Mouse (Mus musculus): ENCODE results near the gene Evpl. TPM values are rescaled to one million over a fixed set of nuclear protein-coding genes. Genes with fewer than 3 reads are reported as not detected.

Gene Evpl
- polyA plus RNA-seq, 1 experiment: 6.8 TPM

- TF ChIP-seq POLR2A (IDR thresholded peaks at IDR 0.05; ENCODE audit: low read depth, low read length): no peak
- TF ChIP-seq CTCF (conservative IDR thresholded peaks at IDR 0.05; ENCODE audit: insufficient read depth, insufficient read length, low read depth, low read length): no peak
- peaks cover 11% of the 10 kb centered on the region; the same call in 1 of the 2 replicates for H3K4me1 ChIP-seq (ENCODE audit: control insufficient read depth, insufficient read depth, low read length)
- no peaks in the 10 kb centered on the region for H3K27me3 ChIP-seq (replicated peaks; ENCODE audit: control insufficient read depth, insufficient read depth, low read length)
- H3K4me3 ChIP-seq (ENCODE audit: insufficient read depth, low read depth, low read length): peak overlapping the region; percentile 76; the same call in 1 of the 2 replicates
- DNase-seq: peak; percentile 65
- no peaks in the 10 kb centered on the region; the same call in 1 of the 2 replicates for H3K36me3 ChIP-seq (ENCODE audit: control insufficient read depth, insufficient read depth, low read length)
- WGBS: 52% methylated on average over 3 of the region's 3 CpGs
- H3K27ac ChIP-seq (ENCODE audit: insufficient read depth, low read depth, low read length): peak overlapping the region; percentile 76
These were observed 41.5 kb downstream of the Evpl start for GRCm38 (mm10) chr11:116196336-116196735.

- Histone ChIP-seq H3K4me1 (ENCODE audit: control insufficient read depth, insufficient read depth, low read length) (peaks cover 11% of the 10 kb centered on the region; the same call in 1 of the 2 replicates), H3K36me3 (ENCODE audit: control insufficient read depth, insufficient read depth, low read length) (no peaks in the 10 kb centered on the region; the same call in 1 of the 2 replicates), H3K4me3 (ENCODE audit: insufficient read depth, low read depth, low read length) (peak overlapping the region; percentile 18), H3K27ac (ENCODE audit: insufficient read depth, low read depth, low read length) (peak overlapping the region; percentile 99), H3K27me3 (replicated peaks; ENCODE audit: control insufficient read depth, insufficient read depth, low read length) (no peaks in the 10 kb centered on the region)
- TF ChIP-seq CTCF (conservative IDR thresholded peaks at IDR 0.05; ENCODE audit: insufficient read depth, insufficient read length, low read depth, low read length) (peak; percentile 19; the same call in 1 of the 2 replicates), POLR2A (IDR thresholded peaks at IDR 0.05; ENCODE audit: low read depth, low read length) (no peak)
- 21% methylated on average over 5 of the region's 5 CpGs for whole genome bisulfite sequencing
- peak; percentile 88 for DNase-seq
These were observed 42.6 kb downstream of the Evpl start for GRCm38 (mm10) chr11:116195252-116195651.

- no peaks in the 10 kb centered on the region; the same call in 1 of the 2 replicates for H3K36me3 ChIP-seq (ENCODE audit: control insufficient read depth, insufficient read depth, low read length)
- TF ChIP-seq CTCF (conservative IDR thresholded peaks at IDR 0.05; ENCODE audit: insufficient read depth, insufficient read length, low read depth, low read length): no peak
- TF ChIP-seq POLR2A (IDR thresholded peaks at IDR 0.05; ENCODE audit: low read depth, low read length): no peak
- no peak for DNase-seq
- 77% methylated on average over 8 of the region's 8 CpGs for WGBS
- H3K4me1 ChIP-seq (ENCODE audit: control insufficient read depth, insufficient read depth, low read length): peaks cover 8% of the 10 kb centered on the region; the same call in 1 of the 2 replicates
- H3K27me3 ChIP-seq (replicated peaks; ENCODE audit: control insufficient read depth, insufficient read depth, low read length): no peaks in the 10 kb centered on the region
- no peak overlapping the region; the same call in 1 of the 2 replicates for H3K4me3 ChIP-seq (ENCODE audit: insufficient read depth, low read depth, low read length)
- H3K27ac ChIP-seq (ENCODE audit: insufficient read depth, low read depth, low read length): peak overlapping the region; percentile 99; the same call in 1 of the 2 replicates
These were observed 43.3 kb downstream of the Evpl start for GRCm38 (mm10) chr11:116194619-116195018.

GRCm38 (mm10) chr11:116187226-116187930, 50.5 kb downstream of the Evpl start:
- no peaks in the 10 kb centered on the region; the same call in 1 of the 2 replicates for H3K4me1 ChIP-seq (ENCODE audit: control insufficient read depth, insufficient read depth, low read length)
- WGBS: 55% methylated on average over 11 of the region's 11 CpGs
- TF ChIP-seq POLR2A (IDR thresholded peaks at IDR 0.05; ENCODE audit: low read depth, low read length): no peak
- TF ChIP-seq CTCF (conservative IDR thresholded peaks at IDR 0.05; ENCODE audit: insufficient read depth, insufficient read length, low read depth, low read length): no peak
- H3K27me3 ChIP-seq (replicated peaks; ENCODE audit: control insufficient read depth, insufficient read depth, low read length): no peaks in the 10 kb centered on the region
- no peak overlapping the region for H3K27ac ChIP-seq (ENCODE audit: insufficient read depth, low read depth, low read length)
- DNase-seq: no peak
- no peak overlapping the region for H3K4me3 ChIP-seq (ENCODE audit: insufficient read depth, low read depth, low read length)
- H3K36me3 ChIP-seq (ENCODE audit: control insufficient read depth, insufficient read depth, low read length): peaks cover 5% of the 10 kb centered on the region; the same call in 1 of the 2 replicates

- 84% methylated on average over 11 of the region's 11 CpGs for WGBS
- no peaks in the 10 kb centered on the region for H3K27me3 ChIP-seq (replicated peaks; ENCODE audit: control insufficient read depth, insufficient read depth, low read length)
- H3K4me3 ChIP-seq (ENCODE audit: insufficient read depth, low read depth, low read length): no peak overlapping the region
- H3K27ac ChIP-seq (ENCODE audit: insufficient read depth, low read depth, low read length): no peak overlapping the region
- no peak for TF ChIP-seq POLR2A (IDR thresholded peaks at IDR 0.05; ENCODE audit: low read depth, low read length)
- TF ChIP-seq CTCF (conservative IDR thresholded peaks at IDR 0.05; ENCODE audit: insufficient read depth, insufficient read length, low read depth, low read length): no peak
- H3K36me3 ChIP-seq (ENCODE audit: control insufficient read depth, insufficient read depth, low read length): peaks cover 9% of the 10 kb centered on the region
- no peaks in the 10 kb centered on the region; the same call in 1 of the 2 replicates for H3K4me1 ChIP-seq (ENCODE audit: control insufficient read depth, insufficient read depth, low read length)
- DNase-seq: no peak
These were observed 51.5 kb downstream of the Evpl start for GRCm38 (mm10) chr11:116186360-116186759.

- TF ChIP-seq POLR2A (IDR thresholded peaks at IDR 0.05; ENCODE audit: low read depth, low read length) (no peak), CTCF (conservative IDR thresholded peaks at IDR 0.05; ENCODE audit: insufficient read depth, insufficient read length, low read depth, low read length) (no peak)
- no peak overlapping the region for H3K4me3 ChIP-seq (ENCODE audit: insufficient read depth, low read depth, low read length)
- no peak overlapping the region for H3K27ac ChIP-seq (ENCODE audit: insufficient read depth, low read depth, low read length)
- no peaks in the 10 kb centered on the region for H3K27me3 ChIP-seq (replicated peaks; ENCODE audit: control insufficient read depth, insufficient read depth, low read length)
- no peak for DNase-seq
- WGBS: 80% methylated on average over 3 of the region's 3 CpGs
- H3K36me3 ChIP-seq (ENCODE audit: control insufficient read depth, insufficient read depth, low read length): peaks cover 9% of the 10 kb centered on the region
- H3K4me1 ChIP-seq (ENCODE audit: control insufficient read depth, insufficient read depth, low read length): no peaks in the 10 kb centered on the region; the same call in 1 of the 2 replicates
These were observed 52.0 kb downstream of the Evpl start for GRCm38 (mm10) chr11:116185836-116186235.

- TF ChIP-seq POLR2A (IDR thresholded peaks at IDR 0.05; ENCODE audit: low read depth, low read length) (no peak), CTCF (conservative IDR thresholded peaks at IDR 0.05; ENCODE audit: insufficient read depth, insufficient read length, low read depth, low read length) (no peak)
- WGBS: 65% methylated on average over 20 of the region's 20 CpGs
- peaks cover 17% of the 10 kb centered on the region; the same call in 1 of the 2 replicates for H3K4me1 ChIP-seq (ENCODE audit: control insufficient read depth, insufficient read depth, low read length)
- DNase-seq: peak; percentile 43
- peaks cover 27% of the 10 kb centered on the region for H3K36me3 ChIP-seq (ENCODE audit: control insufficient read depth, insufficient read depth, low read length)
- no peak overlapping the region for H3K4me3 ChIP-seq (ENCODE audit: insufficient read depth, low read depth, low read length)
- H3K27me3 ChIP-seq (replicated peaks; ENCODE audit: control insufficient read depth, insufficient read depth, low read length): no peaks in the 10 kb centered on the region
- no peak overlapping the region for H3K27ac ChIP-seq (ENCODE audit: insufficient read depth, low read depth, low read length)
These were observed 59.3 kb downstream of the Evpl start for GRCm38 (mm10) chr11:116178411-116179121.

Measured in kidney, adult 2 months (tissue).